Mouse (Mus musculus): ENCODE measurements around the gene Plcd3.

Plcd3 gene

DNA sequence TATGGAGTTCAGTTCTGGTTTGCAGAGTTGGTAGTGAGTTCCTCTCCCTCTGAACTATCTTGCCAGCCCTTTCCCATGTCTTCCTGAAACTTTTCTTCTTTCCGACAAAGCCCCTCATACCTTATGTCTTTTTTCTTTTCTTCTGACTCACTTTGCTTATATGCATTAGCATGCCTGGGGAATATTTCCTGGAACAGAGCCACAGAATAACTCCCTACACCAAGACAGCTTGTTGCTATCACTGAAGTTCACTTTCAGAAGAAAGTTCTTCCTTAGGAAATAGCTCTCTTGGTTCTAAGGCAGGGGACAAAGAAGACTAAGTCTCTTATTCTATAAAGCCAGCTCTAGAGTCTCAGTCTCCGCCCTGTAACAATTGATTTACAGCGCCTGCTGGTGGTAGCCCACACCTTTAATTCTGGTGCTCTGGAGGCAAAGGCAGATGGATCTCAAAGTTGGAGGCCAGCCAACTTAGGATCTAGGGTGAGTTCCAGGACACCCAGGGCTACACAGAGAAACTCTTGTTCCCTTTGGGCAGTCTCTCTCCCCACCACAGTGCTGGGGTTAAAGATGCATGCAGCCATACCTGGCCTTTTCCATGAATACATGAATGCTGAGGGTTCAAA, 80.6 kb downstream of the Plcd3 start:
- no peak for DNase-seq (ENCODE audit: low read depth, low spot score)

Data from telencephalon, adult 2 months (tissue).